8 mouse cellular contexts compared by ENCODE assay signal in the genomic region with DNA sequence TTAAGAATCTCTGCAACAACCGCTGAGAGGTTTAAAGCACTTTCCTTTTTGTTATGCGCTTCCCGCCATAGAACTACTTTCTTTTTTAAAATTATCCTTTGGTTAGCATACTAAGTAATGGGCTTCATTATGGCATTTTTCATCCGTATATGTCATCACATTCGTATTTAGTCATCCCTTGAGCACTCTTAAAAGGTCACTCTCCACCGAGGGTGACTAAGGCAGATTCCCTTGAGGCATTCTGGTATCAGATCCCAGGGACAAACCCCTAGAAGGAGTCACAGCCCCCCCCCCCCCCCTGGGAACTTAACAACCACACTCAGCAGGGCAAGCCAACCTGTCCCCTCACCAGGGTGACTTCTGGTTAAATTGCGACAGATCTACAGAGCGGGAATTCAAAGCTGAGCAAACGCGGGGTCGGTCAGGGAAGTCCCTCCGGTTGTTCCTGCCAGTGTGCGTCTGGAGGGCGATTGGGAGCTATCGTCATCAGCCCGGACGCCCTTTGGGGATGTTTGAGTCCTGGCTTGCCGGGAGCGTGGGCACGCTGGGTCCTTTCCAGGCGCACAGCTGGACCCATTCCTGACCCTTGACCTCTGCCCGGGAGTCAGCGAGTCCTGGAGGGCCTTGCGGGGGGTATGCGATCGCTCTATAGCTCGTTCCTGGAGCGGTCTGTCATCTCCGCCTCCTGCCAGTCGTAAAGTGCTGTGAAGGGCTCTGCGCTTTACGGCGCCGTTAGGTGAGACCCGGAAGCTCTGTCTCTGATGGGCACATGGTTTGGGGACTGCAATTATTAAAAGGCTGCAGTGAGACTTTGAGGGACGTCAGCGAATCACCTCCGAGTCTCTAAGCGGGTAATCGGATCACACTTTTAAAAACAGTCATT. TPM values are rescaled to one million over a fixed set of nuclear protein-coding genes. Genes with fewer than 3 reads are reported as not detected.
DNase-seq lines count a peak whose midpoint lies in the region; ATAC-seq and TF ChIP-seq lines count a peak whose summit lies in the region.

A gene (plus strand): TSS at position 411 of the 883 bp plus-strand sequence.

- H3K27ac ChIP-seq in ES-E14 (ENCODE audit: insufficient read depth, low read depth, low read length, poor library complexity, severe bottlenecking), result no peak within 1 kb of the TSS
- peak within 1 kb of the TSS; percentile 91 for H3K27ac ChIP-seq in forebrain, embryonic 15.5 days (replicated peaks)
- H3K27ac ChIP-seq in layer of hippocampus, adult 2 months, result peak within 1 kb of the TSS; percentile 89
- H3K27ac ChIP-seq in lung, embryonic 14.5 days (ENCODE audit: low read depth), result peak within 1 kb of the TSS; percentile 80
- H3K27ac ChIP-seq in olfactory bulb, adult 2 months (ENCODE audit: insufficient read depth, low read depth, low read length), result peak within 1 kb of the TSS; percentile 82
- H3K27ac ChIP-seq in thymus, adult 2 months (ENCODE audit: control insufficient read depth, insufficient read depth, low read length), result peak within 1 kb of the TSS; percentile 26

- H3K36me3 ChIP-seq in ES-E14 (ENCODE audit: control insufficient read depth, insufficient read depth, low read length, poor library complexity, severe bottlenecking), result no peaks in the 10 kb centered on the region
- H3K36me3 ChIP-seq in forebrain, embryonic 15.5 days, result no peaks in the 10 kb centered on the region
- H3K36me3 ChIP-seq in lung, embryonic 14.5 days (ENCODE audit: insufficient read depth), result no peaks in the 10 kb centered on the region
- no peaks in the 10 kb centered on the region for H3K36me3 ChIP-seq in thymus, adult 2 months (ENCODE audit: control insufficient read depth, insufficient read depth, low read length)

- WGBS in forebrain, embryonic 15.5 days, result under 1% methylated on average over 40 of the region's 40 CpGs
- WGBS in lung, embryonic 14.5 days, result 1% methylated on average over 40 of the region's 40 CpGs
- under 1% methylated on average over 40 of the region's 40 CpGs for WGBS in olfactory bulb, adult 2 months
- under 1% methylated on average over 40 of the region's 40 CpGs for whole genome bisulfite sequencing in thymus, adult 2 months

- DNase-seq in ES-E14 (ENCODE audit: low read depth, low spot score), result peak; percentile 88
- peak; percentile 89 for DNase-seq in cerebellum, adult 11-12 months
- DNase-seq in heart, postnatal 36 days, result peak; percentile 91 to 92
- peak; percentile 90 to 93 for DNase-seq in layer of hippocampus, adult 2 months (ENCODE audit: low spot score in 2 of 2)
- peak; percentile 96 for DNase-seq in lung, embryonic 14.5 days
- peak; percentile 91 for DNase-seq in thymus, adult 2 months

- peak within 1 kb of the TSS; percentile 90 for H3K9ac ChIP-seq in ES-E14 (ENCODE audit: insufficient read depth, low read depth, low read length, poor library complexity, severe bottlenecking)
- H3K9ac ChIP-seq in forebrain, embryonic 15.5 days (replicated peaks), result peak within 1 kb of the TSS; percentile 95
- peak within 1 kb of the TSS; percentile 76 for H3K9ac ChIP-seq in lung, embryonic 14.5 days

- TF ChIP-seq POLR2A in olfactory bulb, adult 2 months (IDR thresholded peaks at IDR 0.05; ENCODE audit: insufficient read depth, low read depth, low read length), result no peak
- TF ChIP-seq POLR2A in thymus, adult 2 months (IDR thresholded peaks at IDR 0.05; ENCODE audit: control insufficient read depth, extremely low read depth, insufficient read depth, low read length, poor library complexity), result peak; percentile 33; the same call in 1 of the 2 replicates

- peak; percentile 98 for ATAC-seq in forebrain, embryonic 15.5 days (replicated peaks)
- ATAC-seq in lung, embryonic 14.5 days (ENCODE audit: insufficient read depth), result peak; percentile 96

- in situ Hi-C loops in ES-E14 (cut with MboI; ENCODE audit: low sequenced_read_pairs in 2 of 2, unreplicated experiment in 2 of 2), result no loop called here

- TF ChIP-seq CTCF in layer of hippocampus, adult 2 months (conservative IDR thresholded peaks at IDR 0.05), result no peak
- TF ChIP-seq CTCF in lung, embryonic 14.5 days (IDR thresholded peaks at IDR 0.05; ENCODE audit: low read depth), result no peak
- TF ChIP-seq CTCF in olfactory bulb, adult 2 months (IDR thresholded peaks at IDR 0.05; ENCODE audit: insufficient read depth, low read depth, low read length), result no peak
- TF ChIP-seq CTCF in thymus, adult 2 months (IDR thresholded peaks at IDR 0.05; ENCODE audit: borderline replicate concordance, control insufficient read depth, extremely low read depth, insufficient read depth, low read length, poor library complexity), result no peak

- H3K9me3 ChIP-seq in ES-E14 (ENCODE audit: control insufficient read depth, insufficient read depth, low read depth, low read length), result no peaks in the 10 kb centered on the region
- no peaks in the 10 kb centered on the region for H3K9me3 ChIP-seq in forebrain, embryonic 15.5 days
- no peaks in the 10 kb centered on the region for H3K9me3 ChIP-seq in lung, embryonic 14.5 days (ENCODE audit: low read depth, low read length)

- H3K4me3 ChIP-seq in ES-E14 (ENCODE audit: insufficient read depth in 1 of 2, low read depth in 1 of 2, low read length in 2 of 2, poor library complexity in 1 of 2, severe bottlenecking in 1 of 2), result peak within 1 kb of the TSS; percentile 79 to 82
- H3K4me3 ChIP-seq in forebrain, embryonic 15.5 days, result peak within 1 kb of the TSS; percentile 92
- H3K4me3 ChIP-seq in layer of hippocampus, adult 2 months, result peak within 1 kb of the TSS; percentile 80
- H3K4me3 ChIP-seq in lung, embryonic 14.5 days (ENCODE audit: low read depth, low read length), result peak within 1 kb of the TSS; percentile 74
- peak within 1 kb of the TSS; percentile 70 for H3K4me3 ChIP-seq in olfactory bulb, adult 2 months (ENCODE audit: insufficient read depth, low read depth, low read length)
- H3K4me3 ChIP-seq in thymus, adult 2 months (ENCODE audit: control insufficient read depth, insufficient read depth, low read length), result peak within 1 kb of the TSS; percentile 97

- H3K27me3 ChIP-seq in forebrain, embryonic 15.5 days, result no peaks in the 10 kb centered on the region
- H3K27me3 ChIP-seq in lung, embryonic 14.5 days (ENCODE audit: insufficient read depth, low read length), result no peaks in the 10 kb centered on the region
- no peaks in the 10 kb centered on the region for H3K27me3 ChIP-seq in thymus, adult 2 months (ENCODE audit: control insufficient read depth, insufficient read depth, low read length)

- 0 out of 4 replicates have a peak, but pooled peaks cover 0 to 1% of the 10 kb centered on the region in 2 experiments for H3K4me1 ChIP-seq in ES-E14 (ENCODE audit: control insufficient read depth in 2 of 2, insufficient read depth in 2 of 2, low read length in 2 of 2, poor library complexity in 1 of 2)
- H3K4me1 ChIP-seq in forebrain, embryonic 15.5 days, result peaks cover 8% of the 10 kb centered on the region
- H3K4me1 ChIP-seq in lung, embryonic 14.5 days (ENCODE audit: insufficient read depth), result no peaks in the 10 kb centered on the region
- H3K4me1 ChIP-seq in olfactory bulb, adult 2 months (ENCODE audit: control insufficient read depth, insufficient read depth, low read length), result no peaks in the 10 kb centered on the region
- peaks cover 3% of the 10 kb centered on the region; the same call in 1 of the 2 replicates for H3K4me1 ChIP-seq in thymus, adult 2 months (replicated peaks; ENCODE audit: control insufficient read depth, insufficient read depth, low read length)

- intact Hi-C loops in heart, postnatal 36 days (cut with DNase I), result loop anchor here (2.0 to 5.0 kb wide), 3 partner anchors 67 to 225 kb away; a partner anchor contains a TSS

- peak within 1 kb of the TSS; percentile 76 for H3K4me2 ChIP-seq in forebrain, embryonic 15.5 days (replicated peaks)
- H3K4me2 ChIP-seq in lung, embryonic 14.5 days, result peak within 1 kb of the TSS; percentile 76

TF ChIP-seq in ES-E14, 5 proteins besides CTCF, POLR2A, EP300 and RAD21:
- TF ChIP-seq ZNF384 (IDR thresholded peaks at IDR 0.05; ENCODE audit: low read depth, low read length) (no peak), ZC3H11A (IDR thresholded peaks at IDR 0.05; ENCODE audit: borderline replicate concordance, low read depth, low read length) (no peak), MAFK (IDR thresholded peaks at IDR 0.05; ENCODE audit: insufficient read depth, low read depth, low read length) (no peak), HCFC1 (IDR thresholded peaks at IDR 0.05; ENCODE audit: borderline replicate concordance, insufficient read depth, low read length) (peak; percentile 66; the same call in 1 of the 2 replicates), CHD2 (IDR thresholded peaks at IDR 0.05; ENCODE audit: low read depth, low read length) (no peak)

RNA-seq across cellular contexts. Expression of the gene that starts here (rescaled TPM):
- total RNA-seq in ES-E14 (2012; rRNA removed), result 22.3 and 26.4 TPM in 2 replicates
- 28.8 and 29.4 TPM in 2 replicates for polyA plus RNA-seq in forebrain, embryonic 15.5 days (2015; fragmentation: Nextera tagmentation; extraction: Ambion mirVana)
- 1 to 10 TPM; 6.5 to 6.9 TPM for total RNA-seq in heart, postnatal 36 days (2021)
- 10 to 100 TPM; 13.1 to 16.2 TPM for total RNA-seq in layer of hippocampus, adult 2 months (2021)
- 26.1 and 28.0 TPM in 2 replicates for polyA plus RNA-seq in lung, embryonic 14.5 days (2014; fragmentation: Nextera tagmentation; extraction: Ambion mirVana)
- not detected in 2 replicates for polyA plus RNA-seq in olfactory bulb, adult 2 months (2012; ENCODE audit: insufficient read depth, insufficient read length, low replicate concordance, missing spikeins)
- 8.5 and 9.4 TPM in 2 replicates for polyA plus RNA-seq in thymus, adult 2 months (2012; rRNA removed)
